Mouse (Mus musculus) stomach, embryonic 16.5 days (tissue): ENCODE measurements around the gene Fut7. TPM values are rescaled to one million over a fixed set of nuclear protein-coding genes. Genes with fewer than 3 reads are reported as not detected.
"Not testable (repeated sequence)": the region's sequence is repeated elsewhere in the genome, so short reads cannot be mapped to it uniquely, and the experiment has no call there.

Source experiments
- ATAC-seq: fragments of 200-750 bp; cut with Nextera tagmentation; 2 replicates; pipeline ENCODE4 v1.8.0; 2017; ENCODE audit warnings: moderate number of reproducible peaks, moderate TSS enrichment; ENCODE audit not compliant: insufficient read depth, low FRiP score
- H3K27ac ChIP-seq: fragments of 300-500 bp; sonication (generic); 2 replicates; pipeline ENCODE4 v1.5.1; 2014; ENCODE audit warnings: low read length
- H3K27me3 ChIP-seq: fragments of 300-500 bp; sonication (generic); 2 replicates; pipeline ENCODE4 v1.6.1; 2014; ENCODE audit warnings: low read length, control low read depth, mixed read lengths; ENCODE audit not compliant: control insufficient read depth, insufficient read depth
- H3K36me3 ChIP-seq: fragments of 300-500 bp; sonication (generic); 2 replicates; pipeline ENCODE4 v1.6.1; 2014; ENCODE audit warnings: low read length; ENCODE audit not compliant: control insufficient read depth, insufficient read depth
- H3K4me1 ChIP-seq: fragments of 300-500 bp; sonication (generic); 2 replicates; pipeline ENCODE4 v1.6.1; 2014; ENCODE audit warnings: low read length, control low read depth, mixed read lengths; ENCODE audit not compliant: control insufficient read depth, insufficient read depth
- H3K4me2 ChIP-seq: fragments of 300-500 bp; sonication (generic); 2 replicates; pipeline ENCODE4 v1.6.1; 2014; ENCODE audit warnings: low read depth, low read length, mixed read lengths
- H3K4me3 ChIP-seq: fragments of 300-500 bp; sonication (generic); replicated peaks from 2 replicates; pipeline ENCODE4 v1.5.1; 2014; ENCODE audit warnings: mild to moderate bottlenecking, low read length
- H3K9ac ChIP-seq: fragments of 300-500 bp; sonication (generic); 2 replicates; pipeline ENCODE4 v1.6.1; 2014; ENCODE audit warnings: low read length
- H3K9me3 ChIP-seq: fragments of 300-500 bp; sonication (generic); replicated peaks from 2 replicates; pipeline ENCODE4 v1.6.1; 2016; ENCODE audit warnings: low read length, control low read depth; ENCODE audit not compliant: control insufficient read depth
- WGBS: fragments of 180-500 bp; shearing (Covaris S2); extraction: QIAGEN DNeasy Blood & Tissue Kit; methylation state at CpG from one replicate; pipeline ENCODE4 v1.1.7; 2014; 5-methylcytosine and 5-hydroxymethylcytosine counted together
- polyA plus RNA-seq: library from polyadenylated mRNA; unstranded; fragments of >200 nt; fragmentation: Nextera tagmentation; extraction: Ambion mirVana; gene quantifications from 2 replicates; pipeline ENCODE4 v1.2.1, GENCODE M21; 2015

Gene Fut7
- polyA plus RNA-seq, 1 experiment from 2014 or later = 0.19 TPM

- not testable (repeated sequence) for H3K4me1 ChIP-seq, H3K4me3 ChIP-seq, H3K27me3 ChIP-seq, H3K9me3 ChIP-seq, H3K4me2 ChIP-seq, H3K9ac ChIP-seq, ATAC-seq, H3K36me3 ChIP-seq, H3K27ac ChIP-seq
Measured at GRCm38 (mm10) chr2:25413436-25413835, 9.6 kb upstream of the Fut7 start.

DNA sequence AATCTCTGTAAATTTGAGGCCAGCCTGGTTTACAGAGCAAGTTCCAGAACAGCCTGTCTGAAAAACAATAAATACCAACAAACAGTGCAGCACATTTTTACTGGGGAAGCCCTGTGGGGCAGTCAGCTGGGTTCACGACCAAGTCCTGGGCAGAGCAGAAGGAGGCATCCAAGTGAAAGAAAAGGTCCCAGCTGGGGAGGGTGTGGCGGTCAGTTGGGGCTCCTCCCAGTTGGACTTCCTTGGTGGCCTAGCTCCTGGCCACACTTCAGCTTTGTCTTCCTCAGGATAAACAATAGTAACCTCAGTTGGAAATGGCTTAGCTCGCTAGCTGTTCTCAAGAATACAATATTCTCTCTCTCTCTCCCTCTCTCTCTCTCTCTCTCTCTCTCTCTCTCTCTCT, 5.6 kb upstream of the Fut7 start:
- H3K27me3 ChIP-seq = no peaks in the 10 kb centered on the region
- H3K9ac ChIP-seq = no peak overlapping the region
- no peaks in the 10 kb centered on the region for H3K9me3 ChIP-seq
- no peak overlapping the region for H3K4me2 ChIP-seq
- H3K4me1 ChIP-seq = no peaks in the 10 kb centered on the region
- no peak for ATAC-seq
- H3K27ac ChIP-seq = no peak overlapping the region
- no peak overlapping the region for H3K4me3 ChIP-seq
- WGBS = 18% methylated on average over 3 of the region's 3 CpGs
- H3K36me3 ChIP-seq = no peaks in the 10 kb centered on the region

DNA sequence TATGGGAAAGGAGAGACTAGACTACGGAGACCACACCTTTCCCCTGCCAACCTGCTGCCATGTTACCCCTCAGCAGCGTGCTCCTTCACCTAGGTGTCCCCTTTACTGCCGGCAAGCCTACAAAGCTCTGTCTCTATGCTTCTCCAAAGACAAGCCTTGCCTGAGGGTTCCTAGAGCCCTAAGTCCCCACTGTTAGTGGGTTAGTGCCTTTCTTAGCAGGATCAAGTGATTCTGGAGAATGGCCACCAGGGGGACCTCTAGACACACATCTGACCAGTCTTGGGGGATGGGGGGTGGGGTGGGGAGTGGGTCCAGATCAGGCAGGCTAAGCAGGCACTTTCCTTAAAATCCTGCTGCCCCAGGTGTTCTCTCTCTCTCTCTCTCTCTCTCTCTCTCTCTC, 1.2 kb upstream of the Fut7 start:
- no peak for ATAC-seq
- Histone ChIP-seq H3K4me1 (no peaks in the 10 kb centered on the region), H3K4me3 (no peak overlapping the region), H3K27ac (no peak overlapping the region), H3K9ac (no peak overlapping the region), H3K9me3 (no peaks in the 10 kb centered on the region), H3K36me3 (no peaks in the 10 kb centered on the region), H3K27me3 (peaks cover 19% of the 10 kb centered on the region), H3K4me2 (no peak overlapping the region)
- WGBS = 20% methylated on average over 3 of the region's 3 CpGs

DNA sequence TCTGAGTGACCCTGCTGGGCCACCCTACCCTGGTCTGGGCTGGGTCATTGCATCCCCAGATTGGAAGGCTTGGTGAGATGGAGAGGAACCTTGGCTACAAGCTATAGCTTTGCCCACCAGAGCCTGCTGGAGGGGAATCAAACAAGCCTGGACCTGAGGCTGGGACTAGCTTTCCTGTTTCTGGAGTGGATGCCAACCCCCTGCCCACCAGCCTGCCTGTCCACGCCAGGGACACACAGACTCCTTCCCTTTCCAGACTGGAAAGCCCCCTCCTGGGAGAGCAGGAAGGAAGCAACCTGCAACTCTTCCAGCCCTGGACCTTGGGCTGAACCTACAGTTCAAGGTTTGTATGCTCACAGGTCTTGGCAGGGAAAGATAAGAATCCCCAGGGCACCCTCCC, 559 bp downstream of the Fut7 start:
- no peak overlapping the region for H3K27ac ChIP-seq
- no peak overlapping the region for H3K4me3 ChIP-seq
- H3K9me3 ChIP-seq = no peaks in the 10 kb centered on the region
- H3K4me2 ChIP-seq = no peak overlapping the region
- H3K27me3 ChIP-seq = peaks cover 19% of the 10 kb centered on the region
- WGBS = 57% methylated on average over 1 of the region's 1 CpGs
- H3K9ac ChIP-seq = no peak overlapping the region
- no peaks in the 10 kb centered on the region for H3K36me3 ChIP-seq
- H3K4me1 ChIP-seq = no peaks in the 10 kb centered on the region
- no peak for ATAC-seq

DNA sequence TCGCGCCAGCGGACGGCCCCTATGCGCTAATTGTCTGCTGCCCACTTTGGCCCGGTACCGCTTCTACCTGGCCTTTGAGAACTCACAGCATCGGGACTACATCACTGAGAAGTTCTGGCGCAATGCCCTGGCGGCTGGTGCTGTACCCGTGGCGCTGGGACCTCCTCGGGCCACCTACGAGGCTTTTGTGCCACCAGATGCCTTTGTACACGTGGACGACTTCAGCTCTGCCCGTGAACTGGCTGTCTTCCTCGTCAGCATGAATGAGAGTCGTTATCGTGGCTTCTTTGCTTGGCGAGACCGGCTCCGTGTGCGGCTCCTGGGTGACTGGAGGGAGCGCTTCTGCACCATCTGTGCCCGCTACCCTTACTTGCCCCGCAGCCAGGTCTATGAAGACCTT, 2.4 kb downstream of the Fut7 start:
- H3K27me3 ChIP-seq = peaks cover 21% of the 10 kb centered on the region
- no peaks in the 10 kb centered on the region for H3K9me3 ChIP-seq
- H3K27ac ChIP-seq = no peak overlapping the region
- H3K4me1 ChIP-seq = no peaks in the 10 kb centered on the region
- no peak overlapping the region for H3K4me2 ChIP-seq
- H3K36me3 ChIP-seq = no peaks in the 10 kb centered on the region
- H3K9ac ChIP-seq = no peak overlapping the region; the same call in 1 of the 2 replicates
- ATAC-seq = no peak
- 40% methylated on average over 27 of the region's 27 CpGs for WGBS
- no peak overlapping the region for H3K4me3 ChIP-seq

DNA sequence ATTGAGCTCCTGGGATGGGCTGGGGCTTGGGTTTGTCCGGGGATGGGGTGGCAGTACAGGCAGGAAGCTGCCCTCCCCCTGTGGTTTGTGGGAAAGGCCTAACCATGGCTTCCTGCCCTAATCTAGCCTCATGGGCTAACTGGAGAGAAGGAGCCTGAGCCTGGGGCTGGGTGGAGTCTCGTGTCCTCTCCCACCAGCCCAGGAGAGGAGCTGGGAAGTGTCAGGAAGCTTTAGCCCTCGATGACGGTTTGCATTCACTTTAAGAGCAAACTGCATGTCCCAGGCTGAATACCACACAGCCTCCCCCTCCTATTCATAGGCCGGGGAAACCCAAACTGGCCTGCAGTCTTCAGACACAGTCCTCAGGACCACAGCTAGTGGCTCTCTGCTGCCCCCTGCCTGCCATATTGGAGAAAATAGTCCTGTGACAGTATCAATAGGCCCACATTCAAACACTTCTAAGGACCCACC, 3.7 kb downstream of the Fut7 start:
- Histone ChIP-seq H3K9ac (no peak overlapping the region), H3K9me3 (no peaks in the 10 kb centered on the region), H3K27me3 (peaks cover 21% of the 10 kb centered on the region), H3K4me1 (no peaks in the 10 kb centered on the region), H3K27ac (no peak overlapping the region), H3K4me3 (no peak overlapping the region), H3K4me2 (no peak overlapping the region), H3K36me3 (no peaks in the 10 kb centered on the region)
- no peak for ATAC-seq
- 31% methylated on average over 5 of the region's 5 CpGs for WGBS

GRCm38 (mm10) chr2:25427256-25427655, 4.2 kb downstream of the Fut7 start:
- ATAC-seq = no peak
- no peak overlapping the region for H3K9ac ChIP-seq
- H3K36me3 ChIP-seq = no peaks in the 10 kb centered on the region
- H3K27ac ChIP-seq = no peak overlapping the region
- no peak overlapping the region for H3K4me2 ChIP-seq
- H3K27me3 ChIP-seq = peaks cover 21% of the 10 kb centered on the region
- no peaks in the 10 kb centered on the region for H3K4me1 ChIP-seq
- H3K4me3 ChIP-seq = no peak overlapping the region
- 87% methylated on average over 5 of the region's 5 CpGs for WGBS
- H3K9me3 ChIP-seq = no peaks in the 10 kb centered on the region

DNA sequence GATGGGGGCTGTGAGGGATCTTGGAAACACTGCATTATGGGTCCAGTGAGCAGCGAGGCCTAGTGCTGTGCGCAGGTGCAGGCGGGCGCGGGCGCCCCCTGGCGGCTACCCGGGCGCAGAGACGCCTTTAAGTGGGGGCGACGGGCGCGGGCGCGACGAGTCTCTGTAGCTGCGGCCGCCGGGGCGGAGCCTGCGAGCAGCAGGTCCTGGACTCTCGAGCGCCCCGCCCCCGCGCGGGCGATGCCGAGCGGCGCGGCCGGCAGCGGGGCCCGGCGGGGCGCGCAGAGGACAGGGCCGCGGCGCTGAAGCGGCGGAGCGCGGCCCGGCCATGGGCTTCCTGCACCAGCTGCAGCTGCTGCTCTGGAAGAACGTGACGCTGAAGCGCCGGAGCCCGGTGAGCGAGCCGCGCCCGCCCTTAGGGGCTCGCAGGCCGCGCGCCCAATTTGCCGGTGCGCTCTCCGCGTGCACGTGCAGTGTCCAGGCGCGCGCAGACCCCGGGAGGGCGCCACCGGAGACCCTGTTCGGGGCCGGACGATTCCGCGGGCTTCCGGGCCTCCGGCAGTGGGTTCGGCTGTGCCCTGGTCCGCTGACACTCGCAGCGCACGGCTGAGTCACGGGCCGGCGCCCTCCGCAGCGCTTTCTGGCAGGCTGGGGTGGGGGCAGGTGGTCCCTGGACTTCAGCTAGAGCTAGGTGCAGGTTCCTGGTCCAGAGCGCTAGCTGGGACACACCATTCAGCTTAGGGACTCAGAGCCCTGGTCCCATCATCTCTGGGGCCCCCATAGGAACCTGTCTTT, 5.6 kb downstream of the Fut7 start, which contains the start of gene Abca2:
Abca2 (plus strand) TSS at position 262 of the 795 bp plus-strand sequence.
- WGBS = under 1% methylated on average over 84 of the region's 89 CpGs
- H3K4me3 ChIP-seq = peak within 1 kb of the TSS; percentile 74
- H3K36me3 ChIP-seq = no peaks in the 10 kb centered on the region
- no peaks in the 10 kb centered on the region for H3K4me1 ChIP-seq
- no peak within 1 kb of the TSS for H3K27ac ChIP-seq
- peaks cover 21% of the 10 kb centered on the region for H3K27me3 ChIP-seq
- ATAC-seq = peak; percentile 90
- H3K4me2 ChIP-seq = peak within 1 kb of the TSS; percentile 92
- no peaks in the 10 kb centered on the region for H3K9me3 ChIP-seq
- H3K9ac ChIP-seq = peak within 1 kb of the TSS; percentile 81

DNA sequence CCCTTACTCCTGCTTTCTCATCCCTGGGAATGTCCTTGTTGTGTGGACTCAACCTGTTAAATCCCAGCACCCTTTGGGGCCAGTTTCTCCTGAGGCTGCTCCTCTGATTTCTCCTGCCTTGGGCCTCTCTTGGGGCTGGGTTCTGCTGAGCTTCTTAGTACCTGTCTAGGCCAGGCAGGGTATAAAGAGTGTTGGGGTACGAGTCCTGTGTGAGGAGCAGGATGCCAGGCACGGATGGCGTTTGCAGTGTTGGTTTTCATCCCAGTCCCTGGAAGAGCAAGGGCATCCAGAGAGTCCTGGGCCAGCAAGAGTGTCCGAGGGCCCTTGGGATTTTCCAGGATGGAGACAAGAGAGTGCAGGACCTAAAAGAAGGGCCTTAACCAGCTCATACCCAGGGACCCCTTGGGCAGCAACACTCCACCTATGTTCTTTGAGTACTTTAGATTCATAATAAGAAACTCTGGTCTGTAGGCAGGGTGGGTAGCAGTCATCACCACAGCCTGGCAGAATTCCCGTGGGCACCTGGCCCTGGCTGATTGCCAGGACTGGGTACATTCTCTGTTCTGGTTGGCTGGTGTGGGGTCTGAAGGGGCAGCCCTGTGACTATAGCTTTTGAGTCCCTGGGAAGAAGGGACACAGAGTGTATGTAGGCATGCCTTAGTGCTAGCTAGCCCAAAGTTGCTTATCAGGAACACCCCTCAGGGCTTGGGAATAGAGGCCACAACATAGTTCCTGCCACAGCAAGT, 6.5 kb downstream of the Fut7 start:
- Histone ChIP-seq H3K4me1 (no peaks in the 10 kb centered on the region), H3K4me3 (peak overlapping the region; percentile 74; the same call in 1 of the 2 replicates), H3K9me3 (no peaks in the 10 kb centered on the region), H3K9ac (peak overlapping the region; percentile 81; the same call in 1 of the 2 replicates), H3K27ac (no peak overlapping the region), H3K36me3 (no peaks in the 10 kb centered on the region), H3K27me3 (peaks cover 17% of the 10 kb centered on the region), H3K4me2 (peak overlapping the region; percentile 92)
- ATAC-seq = no peak
- WGBS = 77% methylated on average over 5 of the region's 5 CpGs
